Mouse (Mus musculus): ENCODE measurements around the gene Adam17. TPM values are rescaled to one million over a fixed set of nuclear protein-coding genes. Genes with fewer than 3 reads are reported as not detected.

The Adam17 gene
- 8.1 and 9.9 TPM in 2 replicates for polyA plus RNA-seq (2015; fragmentation: Nextera tagmentation; extraction: Ambion mirVana)

- Histone ChIP-seq H3K9me3 (ENCODE audit: low read length) (no peaks in the 10 kb centered on the region), H3K27ac (ENCODE audit: low read depth) (peak within 1 kb of the TSS; percentile 97), H3K4me2 (ENCODE audit: low read depth, low read length) (peak within 1 kb of the TSS; percentile 98), H3K4me3 (ENCODE audit: low read depth, low read length) (peak within 1 kb of the TSS; percentile 71), H3K4me1 (ENCODE audit: insufficient read depth) (peaks cover 18% of the 10 kb centered on the region), H3K36me3 (replicated peaks; ENCODE audit: insufficient read depth, low read length) (no peaks in the 10 kb centered on the region), H3K27me3 (ENCODE audit: insufficient read depth, low read length) (no peaks in the 10 kb centered on the region), H3K9ac (replicated peaks) (peak within 1 kb of the TSS; percentile 97)
- WGBS (ENCODE audit: insufficient replicate concordance): under 1% methylated on average over 55 of the region's 55 CpGs
- TF ChIP-seq EP300 (IDR thresholded peaks at IDR 0.05; ENCODE audit: low read depth): no peak
- peak; percentile 80 for TF ChIP-seq CTCF (IDR thresholded peaks at IDR 0.05; ENCODE audit: low read depth)
- DNase-seq: peak; percentile 96
- peak; percentile 98 for ATAC-seq
Observed at GRCm38 (mm10) chr12:21373100-21373819, at the start of gene Adam17. Adam17 (minus strand) TSS chr12:21373632.

- Histone ChIP-seq H3K4me3 (ENCODE audit: low read depth, low read length) (peak overlapping the region; percentile 95; the same call in 1 of the 2 replicates), H3K36me3 (replicated peaks; ENCODE audit: insufficient read depth, low read length) (peaks cover 7% of the 10 kb centered on the region), H3K4me1 (ENCODE audit: insufficient read depth) (peaks cover 29% of the 10 kb centered on the region), H3K9me3 (ENCODE audit: low read length) (no peaks in the 10 kb centered on the region), H3K27ac (ENCODE audit: low read depth) (0 out of 2 replicates have a peak overlapping the region, but pooled peaks have one; percentile 99), H3K27me3 (ENCODE audit: insufficient read depth, low read length) (no peaks in the 10 kb centered on the region), H3K9ac (replicated peaks) (0 out of 2 replicates have a peak overlapping the region, but pooled peaks have one; percentile 61), H3K4me2 (ENCODE audit: low read depth, low read length) (peak overlapping the region; percentile 93; the same call in 1 of the 2 replicates)
- WGBS (ENCODE audit: insufficient replicate concordance): 60% methylated on average over 10 of the region's 11 CpGs
- no peak for DNase-seq
- ATAC-seq: no peak
- no peak for TF ChIP-seq CTCF (IDR thresholded peaks at IDR 0.05; ENCODE audit: low read depth)
- no peak for TF ChIP-seq EP300 (IDR thresholded peaks at IDR 0.05; ENCODE audit: low read depth)
Observed at GRCm38 (mm10) chr12:21418621-21419131, 45.2 kb upstream of the Adam17 start.

DNA sequence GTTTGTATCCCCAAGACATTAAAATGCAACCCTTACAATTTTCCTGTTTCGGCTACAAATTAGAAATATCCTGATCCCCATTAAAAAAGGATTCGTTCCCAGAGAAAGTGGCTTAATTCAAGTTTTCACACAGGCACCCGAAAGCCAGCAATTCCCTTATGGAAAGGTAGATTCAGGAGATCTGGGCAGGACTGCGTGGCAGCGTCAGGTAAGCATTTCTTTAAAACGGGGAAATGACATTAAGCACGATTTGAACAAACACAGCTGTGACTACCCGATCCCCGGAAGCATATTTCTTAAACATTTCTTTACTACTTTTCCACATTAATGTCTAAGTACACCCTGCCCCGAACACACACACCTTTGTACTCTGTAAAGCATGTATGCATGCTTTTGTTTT is 44.7 kb upstream of the Adam17 start:
- Histone ChIP-seq H3K4me2 (ENCODE audit: low read depth, low read length) (peak overlapping the region; percentile 93), H3K36me3 (replicated peaks; ENCODE audit: insufficient read depth, low read length) (peaks cover 11% of the 10 kb centered on the region), H3K4me1 (ENCODE audit: insufficient read depth) (peaks cover 29% of the 10 kb centered on the region), H3K27ac (ENCODE audit: low read depth) (peak overlapping the region; percentile 99; the same call in 1 of the 2 replicates), H3K9me3 (ENCODE audit: low read length) (0 out of 2 replicates have a peak, but pooled peaks cover 4% of the 10 kb centered on the region), H3K9ac (replicated peaks) (peak overlapping the region; percentile 61), H3K27me3 (ENCODE audit: insufficient read depth, low read length) (no peaks in the 10 kb centered on the region), H3K4me3 (ENCODE audit: low read depth, low read length) (peak overlapping the region; percentile 95)
- no peak for TF ChIP-seq EP300 (IDR thresholded peaks at IDR 0.05; ENCODE audit: low read depth)
- TF ChIP-seq CTCF (IDR thresholded peaks at IDR 0.05; ENCODE audit: low read depth): no peak
- no peak for ATAC-seq
- no peak for DNase-seq
- WGBS (ENCODE audit: insufficient replicate concordance): 5% methylated on average over 10 of the region's 10 CpGs

GRCm38 (mm10) chr12:21417100-21418070 is 44.0 kb upstream of the Adam17 start, which contains the start of gene Ywhaq:
Ywhaq (minus strand) TSS chr12:21417637.
- peak; percentile 98 for ATAC-seq
- under 1% methylated on average over 79 of the region's 103 CpGs for WGBS (ENCODE audit: insufficient replicate concordance)
- H3K4me1 ChIP-seq (ENCODE audit: insufficient read depth): peaks cover 29% of the 10 kb centered on the region

DNA sequence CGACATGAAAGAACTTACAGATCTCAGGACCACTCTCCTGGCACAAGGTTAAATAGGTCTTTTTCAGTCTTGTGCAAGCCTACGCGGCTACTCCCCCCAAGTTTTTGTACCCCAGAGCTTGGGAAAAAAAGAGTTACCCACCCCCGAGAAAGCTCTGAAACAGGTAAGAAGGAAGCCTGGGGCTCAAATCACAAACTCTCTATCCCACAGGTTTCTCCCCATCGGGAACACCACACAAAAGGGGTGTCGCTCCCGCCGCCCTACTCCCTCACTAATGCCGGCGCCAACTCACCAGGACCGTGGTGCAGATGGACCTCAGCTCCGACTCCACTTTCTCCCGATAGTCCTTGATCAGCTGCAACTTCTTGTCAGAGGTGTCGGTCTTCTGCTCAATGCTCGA is 43.1 kb upstream of the Adam17 start:
- no peak for ATAC-seq
- H3K27me3 ChIP-seq (ENCODE audit: insufficient read depth, low read length): no peaks in the 10 kb centered on the region
- DNase-seq: peak; percentile 26
- 0% methylated on average over 13 of the region's 15 CpGs for WGBS (ENCODE audit: insufficient replicate concordance)
- H3K9ac ChIP-seq (replicated peaks): peak overlapping the region; percentile 90
- TF ChIP-seq EP300 (IDR thresholded peaks at IDR 0.05; ENCODE audit: low read depth): no peak
- no peak for TF ChIP-seq CTCF (IDR thresholded peaks at IDR 0.05; ENCODE audit: low read depth)
- H3K36me3 ChIP-seq (replicated peaks; ENCODE audit: insufficient read depth, low read length): peaks cover 22% of the 10 kb centered on the region
- H3K4me2 ChIP-seq (ENCODE audit: low read depth, low read length): peak overlapping the region; percentile 93
- peak overlapping the region; percentile 95 for H3K4me3 ChIP-seq (ENCODE audit: low read depth, low read length)
- 0 out of 2 replicates have a peak, but pooled peaks cover 5% of the 10 kb centered on the region for H3K9me3 ChIP-seq (ENCODE audit: low read length)
- peak overlapping the region; percentile 65 for H3K27ac ChIP-seq (ENCODE audit: low read depth)
- H3K4me1 ChIP-seq (ENCODE audit: insufficient read depth): peaks cover 29% of the 10 kb centered on the region

More at GRCm38 (mm10) chr12:21417100-21418070, 44.0 kb upstream of the Adam17 start, which contains the start of gene Ywhaq:
- peak; percentile 97 for DNase-seq
- TF ChIP-seq EP300 (IDR thresholded peaks at IDR 0.05; ENCODE audit: low read depth): 0 out of 2 replicates have a peak, but pooled peaks have one; percentile 7
- no peak for TF ChIP-seq CTCF (IDR thresholded peaks at IDR 0.05; ENCODE audit: low read depth)
- Histone ChIP-seq H3K27me3 (ENCODE audit: insufficient read depth, low read length) (no peaks in the 10 kb centered on the region), H3K9ac (replicated peaks) (peak within 1 kb of the TSS; percentile 90), H3K27ac (ENCODE audit: low read depth) (peak within 1 kb of the TSS; percentile 99), H3K9me3 (ENCODE audit: low read length) (0 out of 2 replicates have a peak, but pooled peaks cover 5% of the 10 kb centered on the region), H3K36me3 (replicated peaks; ENCODE audit: insufficient read depth, low read length) (peaks cover 18% of the 10 kb centered on the region), H3K4me3 (ENCODE audit: low read depth, low read length) (peak within 1 kb of the TSS; percentile 95), H3K4me2 (ENCODE audit: low read depth, low read length) (peak within 1 kb of the TSS; percentile 93)
